Mouse (Mus musculus) adipose tissue, adult 10 weeks (tissue): ENCODE measurements around the gene Gm2564. TPM values are rescaled to one million over a fixed set of nuclear protein-coding genes. Genes with fewer than 3 reads are reported as not detected.

Experiments used
- polyA plus RNA-seq: library from polyadenylated mRNA; stranded (reverse); fragments of 350-450 nt; fragmentation: Illumina TruSeq; extraction: RNeasy Lipid Tissue Mini Kit (QIAGEN cat#74804); gene quantifications from one replicate; pipeline ENCODE4 v1.2.3, GENCODE M21; 2014; ENCODE audit warnings: low read depth, low replicate concordance

Gm2564 gene
- 13.2 TPM for polyA plus RNA-seq

DNA sequence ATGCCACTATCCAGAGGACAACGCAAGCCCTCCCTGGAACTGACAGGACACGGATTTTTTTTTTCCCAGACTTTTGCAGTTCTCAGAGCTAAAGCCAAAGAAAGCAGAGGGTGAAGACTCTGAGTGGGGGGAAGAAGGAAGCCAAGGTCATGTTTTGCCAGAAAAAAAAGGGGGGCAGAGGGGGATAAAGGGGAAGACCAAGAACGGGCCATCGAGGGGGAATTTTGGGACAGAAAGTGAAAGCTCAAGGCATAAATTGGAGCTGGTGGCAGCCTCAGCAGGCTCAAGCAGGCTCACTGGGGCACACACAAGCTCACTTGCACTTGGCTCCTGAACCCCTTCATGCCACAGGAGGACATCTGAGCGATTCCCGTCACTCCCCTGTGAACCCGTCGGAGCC, at the start of gene Gm2564:
Gene Gm2564, plus strand, starts transcription at position 301 of the 400 bp plus-strand sequence.

DNA sequence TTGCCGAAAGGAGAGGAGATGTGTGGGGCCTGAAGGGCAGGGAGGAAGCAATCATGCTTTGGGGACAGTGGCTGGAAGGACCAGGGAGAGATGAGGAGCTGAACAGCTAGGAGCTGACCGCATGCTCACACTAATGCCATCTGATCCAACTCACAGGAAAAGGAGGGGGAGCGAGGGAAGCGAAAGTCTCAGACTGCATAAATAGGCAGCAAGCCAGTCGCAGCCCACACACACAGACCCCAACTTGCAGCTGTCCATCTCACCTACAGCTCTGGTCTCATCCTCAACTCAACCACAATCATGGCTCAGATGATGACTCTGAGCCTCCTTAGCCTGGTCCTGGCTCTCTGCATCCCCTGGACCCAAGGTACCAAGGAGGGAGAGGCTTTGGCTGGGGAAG, 17.6 kb upstream of the Gm2564 start, which contains the start of gene Gm10591:
Gene Gm10591, plus strand, starts transcription at position 301 of the 400 bp plus-strand sequence.

DNA sequence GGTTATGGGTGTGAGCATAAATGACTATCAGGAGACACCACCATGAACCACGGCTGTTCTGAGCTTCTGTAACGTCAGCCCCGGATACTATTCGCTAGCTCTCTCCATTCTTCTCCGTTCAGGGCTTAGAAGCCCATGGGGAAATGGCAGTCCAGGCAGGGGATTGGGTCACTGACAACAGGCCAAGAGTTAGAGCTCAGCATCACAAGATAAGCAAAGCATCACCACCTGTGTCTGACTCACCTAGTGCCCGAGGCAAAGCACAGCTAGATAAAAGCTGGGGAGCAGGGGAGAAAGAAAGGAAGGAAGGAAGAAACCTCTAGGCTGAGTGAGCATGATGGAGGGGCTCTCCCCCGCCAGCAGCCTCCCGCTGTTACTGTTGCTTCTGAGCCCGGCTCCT, 25.4 kb downstream of the Gm2564 start, which contains the start of gene Ccl27b:
Gene Ccl27b, plus strand, starts transcription at position 301 of the 400 bp plus-strand sequence.

DNA sequence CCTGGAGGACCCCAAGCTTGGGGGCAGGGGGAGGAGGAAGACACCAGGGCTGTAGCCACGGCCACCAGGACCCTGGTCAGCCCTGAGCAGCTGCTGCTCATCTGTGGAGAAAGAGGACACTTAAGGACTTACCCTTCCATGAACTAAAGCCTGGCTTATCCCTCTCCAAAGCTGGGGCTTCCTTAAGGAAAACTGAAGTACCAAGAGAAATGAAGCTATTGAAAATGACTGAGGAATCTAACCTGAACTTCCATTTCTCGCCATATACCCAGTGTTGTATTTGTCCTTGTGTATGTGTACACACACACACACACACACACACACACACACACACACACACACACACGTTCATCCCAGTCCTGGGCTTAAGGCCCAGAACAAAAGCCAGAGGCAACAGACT, 32.3 kb downstream of the Gm2564 start, which contains the start of gene Il11ra2:
Gene Il11ra2, minus strand, starts transcription at position 101 of the 400 bp plus-strand sequence.

Other genes starting within 250 kb of the Gm2564 start
- not detected for gene Gm21586, start 190.3 kb upstream of the Gm2564 start, polyA plus RNA-seq
- gene Gm2163, start 163.0 kb upstream of the Gm2564 start, polyA plus RNA-seq: 0.42 TPM
- not detected for gene Fam205a2, start 101.5 kb upstream of the Gm2564 start, polyA plus RNA-seq
- not detected for gene Gm10591, start 17.5 kb upstream of the Gm2564 start, polyA plus RNA-seq
- not detected for gene Ccl27b, start 25.5 kb downstream of the Gm2564 start, polyA plus RNA-seq
- gene Il11ra2, start 32.2 kb downstream of the Gm2564 start, polyA plus RNA-seq: not detected
- gene 4930578G10Rik, start 105.8 kb downstream of the Gm2564 start, polyA plus RNA-seq: not detected
- gene Ccl19, start 126.9 kb downstream of the Gm2564 start, polyA plus RNA-seq: 7.4 TPM
- gene Ccl21a, start 144.3 kb downstream of the Gm2564 start, polyA plus RNA-seq: 115 TPM
- gene Fam205a1, start 224.2 kb downstream of the Gm2564 start, polyA plus RNA-seq: 0.31 TPM
- gene Gm12394, start 227.1 kb downstream of the Gm2564 start, polyA plus RNA-seq: not detected
- gene Fam205c, start 244.5 kb downstream of the Gm2564 start, polyA plus RNA-seq: 7.8 TPM